Mouse (Mus musculus): Measurements from ENCODE around the gene Fam207a.

- no peak for TF ChIP-seq POLR2A (IDR thresholded peaks at IDR 0.05; ENCODE audit: borderline replicate concordance, insufficient read depth, low read length)
- TF ChIP-seq CTCF (IDR thresholded peaks at IDR 0.05; ENCODE audit: borderline replicate concordance, insufficient read depth, low read depth, low read length), result no peak
Observed at GRCm38 (mm10) chr10:77488168-77488567, 27.4 kb downstream of the Fam207a start.

All from cerebellum, adult 2 months (tissue).